In genomic region chr2:166654875-166655274, GRCm38 (mm10) we compare ENCODE assay signal across 11 mouse cellular contexts.
"Had no signal": no experiment of that assay in that cellular context is flagged by ENCODE, and none has a peak within 500 bp of the region (broad histone marks: within the 10 kb centered on the region; RNA-seq: fewer than 3 reads in every experiment).

No protein-coding gene starts in this region.

- H3K4me3 ChIP-seq: limb, embryonic 12.5 days; liver, embryonic 13.5 days; lung, embryonic 15.5 days; midbrain, embryonic 13.5 days; myocyte had no signal

- H3K27ac ChIP-seq: limb, embryonic 12.5 days; lung, embryonic 15.5 days had no signal

- ATAC-seq: midbrain, embryonic 13.5 days had no signal

- H3K36me3 ChIP-seq: limb, embryonic 12.5 days; liver, embryonic 13.5 days; lung, embryonic 15.5 days; midbrain, embryonic 13.5 days had no signal

- H3K27me3 ChIP-seq: limb, embryonic 12.5 days; liver, embryonic 13.5 days; lung, embryonic 15.5 days; midbrain, embryonic 13.5 days had no signal

- H3K9ac ChIP-seq: limb, embryonic 12.5 days; liver, embryonic 13.5 days; liver, postnatal 0 days; lung, embryonic 15.5 days; midbrain, embryonic 13.5 days had no signal

- H3K9me3 ChIP-seq: limb, embryonic 12.5 days; liver, embryonic 13.5 days; lung, embryonic 15.5 days; midbrain, embryonic 13.5 days had no signal

- H3K4me2 ChIP-seq: limb, embryonic 12.5 days; liver, embryonic 13.5 days; lung, embryonic 15.5 days; midbrain, embryonic 13.5 days had no signal

- DNase-seq: kidney, postnatal 25 days; layer of hippocampus, adult 9-11 months; layer of hippocampus, postnatal 36 days; liver; liver, embryonic 13.5 days; liver, postnatal 0 days; thymus, adult 18-20 months had no signal
